Mouse (Mus musculus) megakaryocyte, adult 5-6 weeks (primary cell): ENCODE results near the gene Aldh4a1. TPM values are rescaled to one million over a fixed set of nuclear protein-coding genes. Genes with fewer than 3 reads are reported as not detected.

Experiments
- ATAC-seq: 2 replicates; pipeline ENCODE4 v1.8.0; 2016; ENCODE audit warnings: mild to moderate bottlenecking, inconsistent platforms; ENCODE audit not compliant: poor library complexity, severe bottlenecking
- total RNA-seq, 2 experiments: library from RNA; stranded (forward) in 1 of 2; stranded (reverse) in 1 of 2; fragments of 153-499, 151-499 nt in 1 of 2; fragments of 221-1000, 200-1000 nt in 1 of 2; gene quantifications; 2 replicates each; pipeline versions ENCODE4 v1.2.3 to v1.2.4; 2015 to 2017

Gene Aldh4a1
- total RNA-seq, 2 experiments from 2014 or later = 4.9 to 8.9 TPM

- no peak for ATAC-seq
Measured at GRCm38 (mm10) chr4:139617001-139617364, 5.7 kb upstream of the Aldh4a1 start.

- ATAC-seq = no peak
Measured at GRCm38 (mm10) chr4:139619765-139620164, 2.9 kb upstream of the Aldh4a1 start.

- ATAC-seq = no peak
Measured at GRCm38 (mm10) chr4:139623434-139624115, 909 bp downstream of the Aldh4a1 start.

DNA sequence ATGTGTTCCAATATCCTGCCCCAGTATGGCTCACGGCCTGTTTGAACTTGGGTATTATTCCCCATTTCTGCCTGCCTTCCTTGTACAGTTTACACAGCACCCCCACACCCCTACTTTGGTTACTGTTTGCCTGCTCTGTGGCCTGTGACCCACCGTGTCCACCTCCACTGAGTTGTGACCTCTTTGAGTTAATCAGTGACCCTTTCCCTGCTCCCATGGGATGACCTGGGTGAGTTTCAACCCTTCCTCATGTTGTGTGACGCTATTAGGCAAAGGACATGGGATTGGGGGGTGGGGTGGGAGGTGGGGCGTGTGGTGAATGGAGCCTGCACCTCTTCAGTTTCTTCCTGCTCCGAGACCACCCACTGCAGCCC, 1.4 kb downstream of the Aldh4a1 start:
- no peak for ATAC-seq

- no peak for ATAC-seq
Measured at GRCm38 (mm10) chr4:139624706-139625105, 2.0 kb downstream of the Aldh4a1 start.

DNA sequence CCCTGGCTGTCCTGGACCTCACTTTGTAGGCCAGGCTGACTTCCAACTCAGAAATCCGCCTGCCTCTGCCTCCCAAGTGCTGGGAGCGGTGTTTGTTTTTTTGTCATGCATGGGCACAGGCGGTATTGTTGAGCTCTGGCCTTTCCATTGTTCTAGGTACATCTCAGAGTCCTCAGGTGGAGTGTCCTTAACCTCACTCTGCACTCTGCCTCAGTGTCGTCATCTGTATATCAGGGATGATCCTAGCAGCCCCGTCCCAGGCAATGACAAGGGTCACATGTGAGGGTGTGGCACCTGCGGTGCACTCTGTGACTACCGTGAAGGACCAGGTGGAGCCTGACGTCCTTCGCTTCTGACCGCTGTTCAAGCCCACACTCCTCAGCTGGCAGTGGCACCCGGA, 4.7 kb downstream of the Aldh4a1 start:
- no peak for ATAC-seq

DNA sequence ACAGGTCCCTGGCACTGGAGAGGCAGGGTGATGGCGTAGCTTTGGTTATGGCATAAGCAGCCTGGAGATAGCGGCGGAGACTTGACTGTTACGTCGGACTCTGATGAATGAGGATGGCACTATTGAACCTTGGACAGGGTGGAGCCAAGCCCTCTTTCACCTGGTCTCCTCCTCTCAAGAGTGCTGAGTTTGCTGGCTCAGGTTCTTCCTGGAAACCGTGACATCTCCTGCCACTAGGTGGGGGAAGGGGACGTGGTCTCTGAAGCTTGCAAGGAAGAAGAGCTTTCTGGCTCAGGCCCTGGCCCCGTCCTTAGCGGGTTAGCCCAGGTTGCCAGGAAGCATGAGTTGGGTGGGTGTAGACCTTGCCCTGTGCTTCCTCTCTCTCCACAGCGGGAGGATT, 7.5 kb downstream of the Aldh4a1 start:
- ATAC-seq = no peak

DNA sequence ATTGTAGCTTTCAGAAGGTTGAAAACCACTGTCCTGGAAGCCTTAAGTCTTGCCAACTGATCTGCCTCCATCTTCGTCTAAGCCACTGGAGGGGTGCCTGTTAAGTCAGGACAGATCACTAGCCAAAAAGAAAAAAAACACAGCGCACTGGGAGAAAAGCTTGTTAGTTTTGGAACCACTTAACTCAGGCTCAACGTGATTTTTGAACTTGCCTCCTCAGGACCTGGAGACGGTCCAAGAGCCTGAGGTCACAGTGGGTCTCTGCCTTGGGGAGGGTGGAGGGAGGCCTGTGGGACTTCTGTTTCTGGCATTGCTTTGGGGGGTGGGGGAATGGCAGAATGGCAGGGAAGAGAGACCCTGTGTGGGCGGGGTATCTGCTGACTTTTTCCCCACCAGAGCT, 8.5 kb downstream of the Aldh4a1 start:
- ATAC-seq = no peak

- no peak for ATAC-seq
Measured at GRCm38 (mm10) chr4:139631569-139632253, 9.0 kb downstream of the Aldh4a1 start.

DNA sequence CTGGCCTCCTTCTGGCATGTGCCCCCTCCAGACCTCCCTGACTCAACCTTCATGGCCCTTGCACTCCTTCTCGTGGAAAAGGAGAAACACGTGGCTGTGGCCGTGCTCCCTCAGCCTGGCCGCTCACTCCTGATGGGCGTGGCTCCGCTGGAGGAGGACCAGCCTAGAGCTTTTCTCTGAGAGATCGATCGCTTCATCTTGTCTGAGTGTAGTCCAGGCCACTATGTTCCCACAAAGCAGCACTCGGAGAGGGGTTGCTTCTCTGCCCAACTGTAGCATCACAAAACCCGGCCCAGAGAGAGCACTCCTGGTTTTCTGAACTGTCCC, 9.6 kb downstream of the Aldh4a1 start:
- ATAC-seq = no peak

- ATAC-seq = no peak
Measured at GRCm38 (mm10) chr4:139636373-139636772, 13.7 kb downstream of the Aldh4a1 start.

DNA sequence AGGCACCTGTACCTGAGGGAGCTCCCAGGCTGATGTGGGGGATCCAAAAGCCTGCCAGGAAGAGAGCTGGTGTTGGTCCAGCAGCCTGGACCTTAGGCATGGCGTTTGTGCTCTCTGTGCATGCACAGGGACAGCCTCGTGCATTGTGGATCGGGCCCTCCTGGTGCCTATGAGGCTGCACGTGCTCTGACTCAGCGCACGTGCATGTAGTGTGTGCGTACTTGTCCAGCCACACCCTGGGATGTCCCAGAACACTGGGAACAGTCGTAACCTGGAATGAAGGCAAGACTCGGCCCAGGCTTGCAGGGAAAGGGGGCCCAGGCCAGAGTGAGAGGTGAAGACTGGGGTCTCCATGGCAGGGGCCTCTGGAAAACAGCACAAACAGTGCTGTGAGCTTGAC, 15.2 kb downstream of the Aldh4a1 start:
- no peak for ATAC-seq

DNA sequence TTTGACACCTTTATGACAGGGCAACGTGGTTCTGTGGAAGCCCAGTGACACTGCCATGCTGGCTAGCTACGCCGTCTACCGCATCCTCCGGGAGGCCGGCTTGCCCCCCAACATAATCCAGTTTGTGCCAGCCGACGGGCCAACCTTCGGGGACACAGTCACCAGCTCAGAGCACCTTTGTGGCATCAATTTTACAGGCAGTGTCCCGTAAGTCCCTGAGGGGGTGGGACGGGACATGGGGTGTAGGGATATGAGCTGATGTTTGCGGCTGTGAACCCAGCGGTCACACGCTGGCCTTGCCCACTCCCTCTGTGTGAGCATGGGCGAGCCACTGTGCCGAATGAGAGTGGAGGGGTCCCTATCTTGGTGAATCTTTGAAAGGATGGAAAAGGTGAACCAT, 15.7 kb downstream of the Aldh4a1 start:
- ATAC-seq = no peak

- ATAC-seq = no peak
Measured at GRCm38 (mm10) chr4:139639801-139640200, 17.1 kb downstream of the Aldh4a1 start.

DNA sequence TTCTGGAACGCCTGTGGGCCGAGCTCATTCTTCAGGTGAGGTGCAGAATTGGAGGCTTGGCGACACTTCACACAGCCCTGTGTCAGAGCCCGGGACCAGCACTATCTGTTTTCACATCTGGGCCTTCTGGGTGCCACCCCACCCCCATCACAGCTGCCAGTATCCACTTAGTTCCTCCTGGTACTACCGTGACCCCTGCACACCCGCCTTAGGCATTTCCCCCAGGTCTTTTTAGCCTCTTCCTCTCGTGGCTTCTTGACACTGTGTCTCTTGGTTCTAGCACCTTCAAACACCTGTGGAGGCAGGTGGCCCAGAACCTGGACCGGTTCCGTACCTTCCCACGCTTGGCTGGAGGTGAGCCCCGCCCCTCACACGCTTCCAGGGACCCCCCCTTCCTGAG, 17.7 kb downstream of the Aldh4a1 start:
- ATAC-seq = peak; percentile 22

GRCm38 (mm10) chr4:139640775-139641174, 18.1 kb downstream of the Aldh4a1 start:
- peak; percentile 75 for ATAC-seq

- no peak for ATAC-seq
Measured at GRCm38 (mm10) chr4:139641829-139642425, 19.3 kb downstream of the Aldh4a1 start.

DNA sequence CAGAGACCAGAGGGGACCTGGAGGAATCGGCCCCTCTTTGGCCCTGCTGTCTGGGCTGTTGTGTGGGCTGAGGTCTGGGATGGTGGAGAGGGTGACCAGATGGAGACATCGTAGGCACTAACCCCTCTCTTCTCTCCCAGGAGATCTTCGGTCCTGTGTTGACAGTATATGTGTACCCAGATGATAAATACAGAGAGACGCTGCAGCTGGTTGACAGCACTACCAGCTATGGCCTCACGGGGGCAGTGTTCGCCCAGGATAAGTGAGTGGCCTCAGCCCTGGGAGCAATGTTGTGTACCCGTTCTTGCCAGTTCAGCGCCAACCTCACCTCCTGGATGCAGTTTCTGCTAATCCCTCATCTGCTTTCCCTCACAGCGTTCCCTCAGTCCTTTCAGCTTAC, 21.3 kb downstream of the Aldh4a1 start:
- ATAC-seq = peak; percentile 67

DNA sequence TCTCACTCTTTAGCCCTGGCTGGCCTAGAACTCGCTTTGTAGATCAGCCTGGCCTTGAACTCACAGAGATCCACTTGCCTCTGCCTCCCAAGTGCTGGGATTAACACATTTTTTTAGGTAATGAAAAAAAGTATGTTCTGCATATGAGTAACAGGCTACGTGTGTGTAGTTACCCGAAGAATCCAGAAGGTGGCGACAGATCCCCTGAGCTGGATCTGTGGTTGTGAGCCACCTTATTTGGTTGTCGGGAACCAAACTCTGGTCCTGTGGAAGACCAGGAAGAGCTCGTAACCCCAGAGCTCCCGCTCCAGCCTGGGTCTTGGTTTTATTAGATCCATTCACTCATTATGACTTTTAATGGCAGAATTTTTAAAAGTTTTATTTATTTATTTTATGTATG, 24.2 kb downstream of the Aldh4a1 start:
- ATAC-seq = no peak

GRCm38 (mm10) chr4:139650086-139650743, 27.5 kb downstream of the Aldh4a1 start:
- no peak for ATAC-seq

DNA sequence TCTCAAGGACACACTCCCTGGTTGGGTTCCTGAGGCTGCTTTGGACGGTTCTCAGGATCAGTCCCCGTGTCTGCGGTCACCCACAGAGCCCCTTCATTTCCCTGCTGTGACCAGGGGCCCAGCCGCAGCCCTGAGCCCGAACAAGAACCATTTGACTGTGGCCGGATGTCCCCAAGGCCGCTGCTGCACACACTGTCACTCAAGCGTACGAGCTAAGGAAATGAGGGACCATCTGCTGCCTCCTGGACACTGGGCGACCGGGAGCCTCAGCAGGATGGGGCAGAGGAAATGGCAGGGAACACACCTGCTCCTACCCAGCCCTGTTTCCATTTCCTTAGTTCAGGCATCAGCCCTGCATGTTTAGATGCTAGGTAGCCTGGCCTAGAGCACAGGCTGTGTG, 28.2 kb downstream of the Aldh4a1 start:
- ATAC-seq = no peak

GRCm38 (mm10) chr4:139653238-139653637, 30.6 kb downstream of the Aldh4a1 start, which contains the start of gene Tas1r2:
Gene Tas1r2, plus strand, starts transcription at chr4:139653538.
- no peak for ATAC-seq
